Mouse (Mus musculus) left cerebral cortex, adult 11 months (tissue): ENCODE measurements around the gene Cabp1.
A peak's percentile ranks its signal among the peaks of the same experiment; 100 is the strongest.
"Not testable (repeated sequence)": the region's sequence is repeated elsewhere in the genome, so short reads cannot be mapped to it uniquely, and the experiment has no call there.

Experiments used
- DNase-seq: peaks from one replicate; pipeline ENCODE4 v3.0.0; 2022; ENCODE audit warnings: low spot score

The Cabp1 gene

GRCm38 (mm10) chr5:115150991-115151390, 43.2 kb downstream of the Cabp1 start:
- DNase-seq: no peak

- DNase-seq: no peak
Observed at GRCm38 (mm10) chr5:115149675-115150459, 44.3 kb downstream of the Cabp1 start.

- DNase-seq: not testable (repeated sequence)
Observed at GRCm38 (mm10) chr5:115148872-115149271, 45.3 kb downstream of the Cabp1 start.

- DNase-seq: no peak
Observed at GRCm38 (mm10) chr5:115148378-115148777, 45.8 kb downstream of the Cabp1 start.

GRCm38 (mm10) chr5:115147388-115147787, 46.8 kb downstream of the Cabp1 start:
- DNase-seq: no peak

GRCm38 (mm10) chr5:115146747-115147130, 47.4 kb downstream of the Cabp1 start:
- DNase-seq: no peak

- no peak for DNase-seq
Observed at GRCm38 (mm10) chr5:115145976-115146746, 48.0 kb downstream of the Cabp1 start.

- DNase-seq: no peak
Observed at GRCm38 (mm10) chr5:115145253-115145968, 48.8 kb downstream of the Cabp1 start.

- DNase-seq: no peak
Observed at GRCm38 (mm10) chr5:115144471-115144870, 49.7 kb downstream of the Cabp1 start.

- no peak for DNase-seq
Observed at GRCm38 (mm10) chr5:115143552-115143951, 50.6 kb downstream of the Cabp1 start.

GRCm38 (mm10) chr5:115142166-115142697, 51.9 kb downstream of the Cabp1 start:
- DNase-seq: no peak

- no peak for DNase-seq
Observed at GRCm38 (mm10) chr5:115140726-115141125, 53.5 kb downstream of the Cabp1 start.

GRCm38 (mm10) chr5:115139124-115139523, 55.1 kb downstream of the Cabp1 start:
- no peak for DNase-seq

GRCm38 (mm10) chr5:115134234-115135165, 59.7 kb downstream of the Cabp1 start, which contains the start of gene Unc119b:
Unc119b (minus strand) TSS chr5:115134975.
- DNase-seq: peak; percentile 84

- no peak for DNase-seq
Observed at GRCm38 (mm10) chr5:115133358-115134066, 60.7 kb downstream of the Cabp1 start.

GRCm38 (mm10) chr5:115132465-115132864, 61.7 kb downstream of the Cabp1 start:
- no peak for DNase-seq

- no peak for DNase-seq
Observed at GRCm38 (mm10) chr5:115129328-115129727, 64.9 kb downstream of the Cabp1 start.

- DNase-seq: no peak
Observed at GRCm38 (mm10) chr5:115127421-115128179, 66.6 kb downstream of the Cabp1 start.

GRCm38 (mm10) chr5:115126578-115127312, 67.4 kb downstream of the Cabp1 start:
- no peak for DNase-seq
